Mouse (Mus musculus) macrophage (primary cell): ENCODE results near the gene Rflnb. TPM values are rescaled to one million over a fixed set of nuclear protein-coding genes. Genes with fewer than 3 reads are reported as not detected.

Experiments used
- H3K27ac ChIP-seq: fragments of 350-480 bp; formaldehyde crosslinking; 2 replicates; pipeline ENCODE4 v1.9.0; 2021
- H3K36me3 ChIP-seq: fragments of 350-480 bp; formaldehyde crosslinking; 2 replicates; pipeline ENCODE4 v1.9.0; 2021; ENCODE audit errors: inconsistent target
- H3K4me3 ChIP-seq: fragments of 350-480 bp; formaldehyde crosslinking; 2 replicates; pipeline ENCODE4 v1.9.0; 2021; ENCODE audit errors: inconsistent target
- H3K79me2 ChIP-seq: fragments of 350-480 bp; formaldehyde crosslinking; 2 replicates; pipeline ENCODE4 v1.9.0; 2021; ENCODE audit errors: inconsistent target
- WGBS: methylation state at CpG from one replicate; pipeline ENCODE4 v1.1.7; 2026; ENCODE audit warnings: inconsistent platforms; ENCODE audit not compliant: missing documents; 5-methylcytosine and 5-hydroxymethylcytosine counted together
- polyA plus RNA-seq: library from polyadenylated mRNA; stranded (reverse); fragments of 250-400 nt; gene quantifications from 3 replicates; pipeline ENCODE4 v1.2.4, GENCODE M21; 2018; ENCODE audit warnings: inconsistent platforms
- total RNA-seq, 78 experiments: library from RNA; depleted of rRNA; stranded (reverse); fragments of 250-400 nt; gene quantifications; 1 replicate in 9 of 78; 2 replicates in 24 of 78; 3 replicates in 43 of 78; 4 replicates in 2 of 78; pipeline ENCODE4 v1.2.4; 2018; ENCODE audit warnings: inconsistent platforms in 56 of 78

Gene Rflnb
- 1 to 10 TPM in 1 of 26 experiments, not detected in 25; 1.8 TPM for total RNA-seq (2018; cell fraction: chromatin; rRNA removed)
- under 1 TPM in 20 of 26 experiments, not detected in 6; 0.03 to 0.22 (median 0.07) TPM for total RNA-seq (2018; cell fraction: cytosol; rRNA removed)
- total RNA-seq (2018; cell fraction: nucleus; rRNA removed) = under 1 TPM in 3 of 26 experiments, not detected in 23; 0.15 to 0.69 (median 0.20) TPM
- polyA plus RNA-seq = 0.15 to 0.23 TPM in 2 of 3 replicates, not detected in the other

DNA sequence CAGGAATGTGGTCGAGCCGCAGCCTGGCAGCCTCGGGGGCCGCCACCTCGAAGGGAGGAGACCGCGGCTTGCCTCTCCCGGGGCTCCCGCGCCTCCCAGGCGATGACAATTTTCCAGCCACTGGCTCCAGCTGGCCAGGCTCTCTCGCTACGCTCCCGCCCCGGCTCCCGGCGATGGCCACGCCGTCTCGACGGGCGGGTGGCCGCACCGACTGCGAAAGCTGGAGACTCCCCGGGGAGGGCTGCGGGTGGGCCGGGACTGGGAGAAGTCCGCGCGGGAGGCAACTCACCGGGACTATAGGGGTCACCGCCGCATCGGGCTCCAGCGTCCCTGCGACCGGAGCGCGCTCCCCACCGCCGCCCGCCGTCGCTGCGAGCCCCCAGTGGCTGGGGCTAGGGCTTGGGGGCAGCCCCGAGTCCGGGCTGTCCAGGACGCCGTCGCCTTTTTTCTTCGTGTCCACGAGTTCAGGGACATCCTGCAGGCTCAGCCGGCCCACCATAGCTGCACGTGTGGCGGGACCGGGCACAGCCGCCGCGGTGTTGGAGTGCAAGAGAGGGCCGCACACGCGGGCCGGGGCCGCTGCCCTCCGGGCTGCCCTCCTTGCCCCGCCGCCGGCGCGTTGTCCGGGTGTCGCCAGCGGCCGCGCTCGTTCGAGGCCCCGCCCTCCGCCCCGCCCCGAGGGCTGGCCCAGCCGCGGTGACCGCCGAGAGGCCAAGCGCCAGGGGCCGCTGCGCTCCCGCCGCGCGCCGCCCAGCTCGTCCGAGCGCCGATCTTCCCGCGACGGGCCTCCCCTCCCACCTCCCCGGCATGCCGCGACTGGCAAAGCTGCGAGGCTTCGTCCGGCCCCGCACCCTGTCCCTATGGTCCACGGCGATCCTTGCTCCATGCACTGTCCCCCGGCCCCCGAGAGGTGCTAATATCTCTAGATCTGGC is at the start of gene Rflnb:
Gene Rflnb (minus strand): TSS at position 644 of the 933 bp plus-strand sequence.
- whole genome bisulfite sequencing = 2% methylated on average over 90 of the region's 112 CpGs

DNA sequence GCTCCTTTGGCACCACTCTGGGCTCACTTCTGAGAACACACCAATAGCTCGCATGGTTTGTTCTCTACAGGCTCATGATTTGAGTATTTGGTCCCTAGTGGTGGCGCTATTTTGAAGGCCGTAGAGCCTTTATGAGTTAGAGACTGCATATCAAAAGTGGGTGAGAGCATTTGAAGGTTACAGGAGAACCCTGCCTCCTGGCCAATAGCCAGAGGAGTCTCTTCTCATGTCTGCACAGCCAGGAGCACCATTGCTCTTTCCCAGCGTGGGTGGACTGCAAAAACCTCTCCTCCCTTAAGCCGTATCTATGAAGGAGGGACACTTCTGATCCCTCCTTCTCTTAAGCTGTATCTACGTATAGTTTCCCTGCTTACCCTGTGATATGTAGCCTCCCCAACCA is 49.8 kb upstream of the Rflnb start:
- Histone ChIP-seq H3K27ac (no peak overlapping the region), H3K4me3 (no peak overlapping the region), H3K79me2 (no peaks in the 10 kb centered on the region), H3K36me3 (peaks cover 61% of the 10 kb centered on the region)
- WGBS = 96% methylated on average over 6 of the region's 6 CpGs

More for the DNA sequence above, at the start of gene Rflnb:
- no peak within 1 kb of the TSS for H3K27ac ChIP-seq
- no peaks in the 10 kb centered on the region for H3K79me2 ChIP-seq
- no peaks in the 10 kb centered on the region for H3K36me3 ChIP-seq
- no peak within 1 kb of the TSS for H3K4me3 ChIP-seq

DNA sequence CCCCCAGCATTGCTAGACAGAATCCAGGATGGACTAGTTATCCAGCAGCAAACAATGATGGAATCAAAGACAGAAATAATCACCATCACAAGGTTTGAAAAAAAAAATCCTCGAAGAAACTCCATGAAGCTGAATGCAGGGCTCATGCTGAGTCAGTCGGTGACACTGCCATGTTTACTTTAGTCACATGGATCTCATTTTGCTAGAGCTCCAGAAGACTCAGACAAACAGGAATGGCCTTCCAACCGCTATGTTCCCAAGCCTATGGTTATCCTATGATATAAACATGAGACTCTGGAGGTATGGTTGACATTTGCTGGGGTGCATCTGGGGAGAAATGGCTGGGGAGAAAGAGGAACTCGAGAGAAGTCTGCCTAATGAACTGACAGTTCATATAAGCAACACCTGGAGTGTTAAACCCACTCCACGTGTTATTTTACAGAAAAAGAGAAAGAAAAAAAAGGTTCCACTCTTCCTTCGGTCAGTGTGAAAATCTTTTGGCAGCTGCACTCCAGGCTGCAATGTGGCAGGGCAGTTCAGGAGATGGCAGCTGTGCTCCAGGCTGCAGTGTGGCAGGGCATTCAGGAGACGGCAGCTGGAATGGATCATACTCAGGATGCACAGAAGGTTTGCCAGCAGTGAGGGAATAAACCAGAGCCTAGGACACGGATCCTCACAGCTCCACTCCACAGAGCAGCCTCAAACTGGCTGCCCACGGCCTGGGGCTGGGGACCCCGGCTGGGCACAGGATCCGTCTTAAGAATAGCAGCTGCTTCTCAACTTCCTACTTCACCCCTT is 46.9 kb upstream of the Rflnb start:
- no peak overlapping the region for H3K27ac ChIP-seq
- H3K4me3 ChIP-seq = no peak overlapping the region
- WGBS = 85% methylated on average over 11 of the region's 11 CpGs
- H3K79me2 ChIP-seq = no peaks in the 10 kb centered on the region
- H3K36me3 ChIP-seq = peaks cover 50% of the 10 kb centered on the region

DNA sequence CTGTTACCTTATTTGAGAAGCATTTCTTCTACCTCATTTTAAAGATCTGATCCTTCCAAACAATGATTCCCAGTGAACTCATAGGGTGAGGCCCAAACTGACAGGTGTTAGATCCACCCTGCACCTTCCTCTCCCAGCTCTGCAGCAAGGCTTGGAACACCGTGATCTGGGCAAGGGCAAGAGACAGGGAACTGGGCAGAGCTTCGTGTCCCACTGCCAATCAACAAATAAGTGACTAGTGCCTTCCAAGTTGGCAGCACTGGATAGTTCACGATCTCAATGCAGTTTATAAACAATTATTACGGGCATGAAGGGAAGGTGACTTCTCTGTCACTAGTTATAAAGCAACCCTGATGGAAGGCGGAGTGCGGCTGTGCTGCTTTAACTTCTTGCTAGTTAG is 42.2 kb upstream of the Rflnb start:
- H3K27ac ChIP-seq = no peak overlapping the region
- no peaks in the 10 kb centered on the region for H3K79me2 ChIP-seq
- H3K36me3 ChIP-seq = peaks cover 30% of the 10 kb centered on the region; the same call in 1 of the 2 replicates
- WGBS = 98% methylated on average over 6 of the region's 6 CpGs
- no peak overlapping the region for H3K4me3 ChIP-seq

DNA sequence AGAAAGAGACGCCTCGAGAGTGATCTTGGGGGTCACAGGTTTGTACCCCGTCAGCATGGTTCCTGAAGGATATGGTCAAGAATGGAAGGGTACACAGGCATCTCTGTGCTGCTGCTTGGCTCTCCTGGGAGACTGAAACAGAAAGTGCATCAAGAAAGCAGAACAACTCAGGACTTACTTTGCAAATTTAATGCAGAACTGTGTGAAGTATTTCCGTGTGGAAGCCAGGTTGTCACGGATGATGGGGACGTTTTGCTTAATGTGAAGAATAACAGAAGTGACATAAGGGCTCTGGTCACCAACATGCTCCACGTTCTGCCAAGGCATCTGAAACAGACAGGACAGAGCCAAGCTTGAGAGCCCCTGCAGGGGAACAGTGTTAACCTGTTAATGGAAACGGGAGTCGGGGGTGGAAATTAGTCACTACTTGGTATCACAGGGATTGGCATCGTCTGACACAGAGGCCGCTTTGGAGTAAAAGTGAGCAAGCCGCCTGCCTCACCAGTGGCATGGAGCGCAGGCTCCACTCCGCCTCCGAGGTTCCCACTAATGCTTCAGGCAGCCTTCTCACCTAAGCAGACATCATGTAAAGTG is 39.1 kb upstream of the Rflnb start:
- no peaks in the 10 kb centered on the region for H3K79me2 ChIP-seq
- no peak overlapping the region for H3K4me3 ChIP-seq
- WGBS = 75% methylated on average over 15 of the region's 15 CpGs
- peaks cover 28% of the 10 kb centered on the region; the same call in 1 of the 2 replicates for H3K36me3 ChIP-seq
- H3K27ac ChIP-seq = no peak overlapping the region

DNA sequence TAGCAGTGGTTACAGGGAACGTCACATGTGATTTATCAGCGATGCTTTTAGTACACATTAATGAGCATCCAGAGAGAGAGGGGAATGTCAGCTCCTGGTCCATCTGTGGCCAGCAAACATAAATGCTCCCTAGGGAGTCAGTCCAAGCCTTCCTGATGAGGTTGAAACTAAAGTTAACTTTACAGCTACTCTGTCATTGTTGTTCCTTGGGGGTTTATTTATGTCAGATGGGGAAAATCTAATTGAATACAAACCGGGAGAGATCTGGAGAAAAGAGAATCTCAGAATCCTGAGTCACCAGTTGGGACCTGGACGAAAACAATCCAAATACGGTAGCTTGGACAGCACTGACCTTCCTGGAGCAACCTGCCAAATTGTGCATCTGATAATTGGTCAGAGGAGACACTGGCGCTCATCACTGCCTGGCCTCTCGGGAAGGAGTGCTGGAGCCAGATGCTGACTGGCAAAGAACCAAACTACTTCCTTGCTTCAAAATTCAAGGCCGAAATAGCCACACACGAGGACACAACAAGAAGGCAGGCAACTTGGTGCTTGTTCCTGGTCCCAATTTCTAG is 38.0 kb upstream of the Rflnb start:
- H3K4me3 ChIP-seq = no peak overlapping the region
- WGBS = 96% methylated on average over 9 of the region's 9 CpGs
- no peak overlapping the region for H3K27ac ChIP-seq
- H3K36me3 ChIP-seq = peaks cover 23% of the 10 kb centered on the region; the same call in 1 of the 2 replicates
- no peaks in the 10 kb centered on the region for H3K79me2 ChIP-seq

DNA sequence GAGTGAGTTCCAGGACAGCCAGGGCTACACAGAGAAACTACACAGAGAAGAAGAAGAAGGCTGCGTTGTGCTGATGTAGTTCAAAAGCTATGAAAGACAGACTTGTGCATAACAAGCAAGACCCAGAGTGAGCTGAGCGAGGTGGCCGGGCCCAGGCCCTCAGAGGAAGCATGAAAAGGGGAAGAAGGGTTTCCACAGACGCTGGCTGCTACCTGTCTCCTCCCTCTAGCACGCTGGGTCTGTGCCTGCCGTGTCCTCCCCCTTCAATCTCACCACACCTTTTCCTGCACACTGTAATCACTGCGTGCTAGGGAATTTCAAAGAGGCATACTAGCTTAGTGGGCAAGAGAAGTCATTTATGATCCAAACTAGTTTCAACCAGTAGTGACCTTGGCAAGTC is 36.8 kb upstream of the Rflnb start:
- H3K27ac ChIP-seq = no peak overlapping the region
- H3K36me3 ChIP-seq = peaks cover 22% of the 10 kb centered on the region; the same call in 1 of the 2 replicates
- no peaks in the 10 kb centered on the region for H3K79me2 ChIP-seq
- no peak overlapping the region for H3K4me3 ChIP-seq
- 26% methylated on average over 7 of the region's 7 CpGs for WGBS

DNA sequence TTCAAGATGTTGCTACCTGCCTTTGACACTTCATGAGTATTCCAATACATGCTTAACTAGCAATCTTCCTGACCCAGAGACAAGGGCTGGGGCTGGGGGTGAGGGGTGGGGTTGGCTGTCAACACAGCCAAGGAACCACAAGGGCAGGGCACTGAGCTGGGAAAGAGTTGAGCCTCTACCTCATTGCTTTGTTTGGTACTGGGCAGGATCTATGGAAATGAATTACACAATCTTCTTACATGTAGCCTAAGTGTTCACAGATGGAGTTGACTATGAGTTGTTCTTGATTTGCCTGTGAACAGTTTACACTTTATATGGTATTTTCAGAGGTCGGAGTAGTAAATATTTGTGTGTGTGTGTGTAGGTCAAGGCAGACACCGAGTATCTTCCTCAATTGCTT is 33.3 kb upstream of the Rflnb start:
- 96% methylated on average over 2 of the region's 2 CpGs for WGBS
- peaks cover 17% of the 10 kb centered on the region; the same call in 1 of the 2 replicates for H3K36me3 ChIP-seq

DNA sequence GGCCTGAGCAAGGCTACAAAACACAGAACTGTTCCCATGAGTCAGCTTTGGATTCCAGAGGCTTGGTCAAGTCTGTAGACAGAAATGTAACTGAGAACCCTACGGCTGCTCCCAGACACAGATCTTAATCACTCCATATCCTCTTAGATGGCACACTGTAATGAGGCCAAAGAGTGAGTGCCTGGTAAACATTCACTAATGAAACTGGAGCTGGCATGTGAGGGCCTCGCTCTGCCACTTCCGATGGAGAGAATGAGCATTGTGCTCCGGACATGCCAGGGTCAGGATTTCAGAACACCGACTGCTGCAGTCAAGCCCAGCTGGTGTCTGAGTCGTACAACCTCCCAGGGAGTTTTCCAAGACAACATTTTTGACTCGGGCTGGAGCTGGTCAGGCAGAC is 32.4 kb upstream of the Rflnb start:
- WGBS = 93% methylated on average over 7 of the region's 7 CpGs
- no peak overlapping the region for H3K4me3 ChIP-seq
- H3K27ac ChIP-seq = no peak overlapping the region
- peaks cover 17% of the 10 kb centered on the region; the same call in 1 of the 2 replicates for H3K36me3 ChIP-seq
- H3K79me2 ChIP-seq = no peaks in the 10 kb centered on the region

More for the DNA sequence above, 33.3 kb upstream of the Rflnb start:
- Histone ChIP-seq H3K4me3 (no peak overlapping the region), H3K79me2 (no peaks in the 10 kb centered on the region), H3K27ac (no peak overlapping the region)

DNA sequence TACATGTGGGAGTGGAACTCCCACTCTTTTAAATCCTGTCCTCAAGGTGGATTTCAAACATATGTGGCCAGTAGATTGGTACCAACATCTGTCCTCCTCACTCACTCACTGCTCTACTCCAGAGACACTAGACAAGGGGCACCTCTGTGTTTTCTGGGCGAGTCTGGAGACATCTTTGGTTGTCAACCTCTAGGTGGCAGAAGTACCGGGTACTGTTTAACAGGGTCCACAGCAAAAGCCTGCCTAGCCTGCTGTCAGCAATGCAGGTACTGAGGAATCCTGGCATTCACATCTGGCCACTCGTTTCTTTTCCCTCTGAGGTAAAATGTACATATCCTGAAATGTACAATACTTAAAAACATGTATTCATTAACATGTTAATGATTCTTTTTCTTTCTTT is 28.9 kb upstream of the Rflnb start:
- Histone ChIP-seq H3K27ac (no peak overlapping the region), H3K36me3 (peaks cover 6% of the 10 kb centered on the region; the same call in 1 of the 2 replicates), H3K79me2 (no peaks in the 10 kb centered on the region), H3K4me3 (no peak overlapping the region)
- 58% methylated on average over 3 of the region's 3 CpGs for WGBS

DNA sequence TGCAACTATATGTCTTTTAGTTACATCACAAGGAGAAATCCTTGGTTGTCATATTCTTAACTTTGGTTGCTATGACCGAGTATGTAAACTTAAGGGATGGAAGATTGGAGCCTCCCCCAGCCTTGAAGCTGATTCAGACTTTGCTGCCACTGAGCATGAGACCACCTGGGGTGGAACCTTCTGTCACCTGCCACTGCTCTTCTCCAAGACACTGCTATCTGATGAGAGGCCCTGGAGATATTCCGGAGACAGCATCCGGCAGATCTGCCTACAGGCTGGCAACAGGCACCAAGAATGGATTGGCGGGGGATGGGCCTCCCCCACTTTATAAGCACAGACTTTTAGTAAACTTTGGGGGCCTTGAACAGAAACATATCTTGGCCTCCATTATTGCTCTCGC is 24.9 kb upstream of the Rflnb start:
- Histone ChIP-seq H3K36me3 (0 out of 2 replicates have a peak, but pooled peaks cover 4% of the 10 kb centered on the region), H3K79me2 (no peaks in the 10 kb centered on the region), H3K27ac (no peak overlapping the region), H3K4me3 (no peak overlapping the region)
- 96% methylated on average over 5 of the region's 5 CpGs for WGBS

DNA sequence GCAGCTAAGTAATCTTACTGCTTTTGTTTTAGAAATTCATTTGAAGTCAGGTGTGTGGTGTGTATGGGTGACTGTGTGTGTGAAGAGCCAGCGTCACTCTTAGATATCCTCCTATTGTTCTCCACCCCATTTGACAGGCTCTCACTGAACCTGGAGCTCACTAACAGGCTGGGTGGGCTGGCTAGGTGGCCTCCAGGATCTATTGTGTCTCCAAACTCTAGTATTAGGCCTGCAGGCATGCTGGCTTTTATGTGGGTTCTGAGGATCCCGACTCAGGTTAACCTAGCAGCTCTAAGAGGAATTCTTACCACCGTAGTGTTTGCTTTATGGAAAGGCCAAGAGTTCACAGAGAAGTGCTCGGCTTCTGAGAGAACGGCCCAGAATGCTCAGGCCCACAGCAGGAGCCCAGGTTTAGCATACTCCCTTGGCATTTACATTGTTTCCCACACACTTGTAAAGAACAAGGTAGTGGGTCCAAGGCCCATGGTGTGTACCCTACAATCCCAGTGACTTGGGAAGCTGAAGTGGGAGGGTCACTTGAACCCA is 23.5 kb upstream of the Rflnb start:
- Histone ChIP-seq H3K4me3 (no peak overlapping the region), H3K27ac (no peak overlapping the region), H3K79me2 (no peaks in the 10 kb centered on the region), H3K36me3 (peaks cover 18% of the 10 kb centered on the region; the same call in 1 of the 2 replicates)
- 85% methylated on average over 5 of the region's 5 CpGs for WGBS

DNA sequence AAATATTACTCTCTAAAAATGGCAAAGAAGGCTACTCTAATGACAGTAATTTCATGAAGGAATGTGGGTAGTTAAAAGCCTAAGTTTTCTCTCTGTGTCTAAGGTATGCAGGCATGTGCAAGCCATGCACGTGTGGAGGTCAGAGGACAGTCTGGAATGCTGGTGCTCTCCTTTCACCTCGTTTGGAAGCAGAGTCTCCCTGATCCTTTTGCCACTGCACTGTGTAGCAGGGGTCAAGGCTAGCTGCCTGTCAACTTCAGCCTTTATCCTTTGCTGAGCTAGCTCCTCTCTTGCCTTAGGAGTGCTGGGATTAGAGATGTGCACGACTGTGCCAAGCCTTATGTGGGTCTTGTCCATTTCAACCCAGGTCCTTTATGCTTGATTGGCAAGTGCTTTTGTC is 22.9 kb upstream of the Rflnb start:
- 84% methylated on average over 3 of the region's 3 CpGs for WGBS
- no peak overlapping the region for H3K4me3 ChIP-seq
- H3K36me3 ChIP-seq = peaks cover 24% of the 10 kb centered on the region; the same call in 1 of the 2 replicates
- no peaks in the 10 kb centered on the region for H3K79me2 ChIP-seq
- H3K27ac ChIP-seq = no peak overlapping the region
